Mouse (Mus musculus) megakaryocyte, embryonic 14.5 days (primary cell): ENCODE measurements around the gene Colq. TPM values are rescaled to one million over a fixed set of nuclear protein-coding genes. Genes with fewer than 3 reads are reported as not detected.

Source experiments
- H3K27me3 ChIP-seq: replicated peaks from 2 replicates; pipeline ENCODE3; 2012; ENCODE audit warnings: inconsistent platforms
- H3K36me3 ChIP-seq: replicated peaks from 2 replicates; pipeline ENCODE3; 2012; ENCODE audit warnings: low read length, inconsistent platforms, mixed read lengths
- H3K4me1 ChIP-seq: 2 replicates; pipeline ENCODE4 v1.6.1; 2012; ENCODE audit warnings: inconsistent platforms
- H3K4me3 ChIP-seq: replicated peaks from 2 replicates; pipeline ENCODE3; 2012; ENCODE audit warnings: moderate library complexity, mild to moderate bottlenecking, inconsistent platforms
- H3K9me3 ChIP-seq: 2 replicates; pipeline ENCODE4 v1.6.1; 2012; ENCODE audit warnings: inconsistent platforms
- FLI1 ChIP-seq: IDR thresholded peaks from 2 replicates; pipeline ENCODE4 v1.6.1; 2012; ENCODE audit warnings: low read length, inconsistent platforms, mixed read lengths
- GATA1 ChIP-seq: IDR thresholded peaks from 3 replicates; pipeline ENCODE4 v1.6.1; 2012; ENCODE audit warnings: mixed read lengths, low read length, inconsistent platforms, borderline replicate concordance
- polyA plus RNA-seq: library from polyadenylated mRNA; stranded (reverse); fragments of >175 nt; gene quantifications from 2 replicates; pipeline ENCODE4 v1.2.3, GENCODE M21; 2012; ENCODE audit warnings: low replicate concordance; ENCODE audit not compliant: insufficient read depth

The Colq gene
- polyA plus RNA-seq, 1 experiment: not detected

DNA sequence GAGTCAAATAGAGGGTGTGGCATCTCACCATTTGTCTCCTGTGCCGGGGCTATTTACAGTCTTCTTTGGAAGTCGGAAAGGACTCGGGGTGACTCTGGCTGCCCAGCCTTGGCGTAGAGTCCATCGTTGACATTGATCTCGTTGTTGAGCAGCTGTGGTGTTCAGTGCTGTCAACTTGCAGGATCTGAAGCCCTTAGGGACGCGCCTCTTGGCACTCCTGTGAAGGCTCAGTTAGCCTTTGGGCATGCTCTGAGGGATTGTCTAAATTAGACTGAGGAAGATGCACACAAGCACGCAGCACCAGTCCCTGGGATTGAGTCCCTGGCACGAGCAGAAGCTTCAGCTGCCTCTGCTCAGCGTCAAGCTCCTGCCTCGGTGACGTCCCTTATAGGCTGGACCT lies 87.7 kb downstream of the Colq start:
- TF ChIP-seq FLI1 (no peak), GATA1 (no peak)
- H3K4me3 ChIP-seq: no peak overlapping the region
- peaks cover 99% of the 10 kb centered on the region for H3K36me3 ChIP-seq
- H3K4me1 ChIP-seq: peaks cover 11% of the 10 kb centered on the region
- H3K27me3 ChIP-seq: no peaks in the 10 kb centered on the region
- H3K9me3 ChIP-seq: no peaks in the 10 kb centered on the region

DNA sequence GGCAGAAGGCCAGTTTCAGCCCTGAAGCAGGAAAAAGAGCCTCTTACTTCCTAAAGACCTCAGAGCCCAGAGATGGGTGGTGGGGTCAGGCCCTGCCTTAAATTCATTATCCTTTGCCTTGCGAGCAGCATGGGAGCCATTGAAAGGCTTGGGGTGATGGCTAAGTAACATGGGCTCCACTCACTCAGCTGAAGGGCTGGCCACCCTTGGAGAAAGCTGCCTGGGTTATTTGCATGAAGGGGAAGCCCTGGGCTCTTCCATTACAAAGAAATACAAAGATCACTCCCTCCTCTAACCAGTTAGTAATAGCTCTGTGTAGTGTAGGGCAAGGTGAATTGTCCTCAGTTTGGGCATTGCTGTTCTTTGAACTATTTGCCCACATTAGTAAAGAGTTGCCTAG lies 91.6 kb downstream of the Colq start:
- TF ChIP-seq GATA1: no peak
- TF ChIP-seq FLI1: no peak
- peaks cover 67% of the 10 kb centered on the region for H3K36me3 ChIP-seq
- H3K27me3 ChIP-seq: no peaks in the 10 kb centered on the region
- no peaks in the 10 kb centered on the region for H3K9me3 ChIP-seq
- H3K4me1 ChIP-seq: peaks cover 36% of the 10 kb centered on the region
- no peak overlapping the region for H3K4me3 ChIP-seq

DNA sequence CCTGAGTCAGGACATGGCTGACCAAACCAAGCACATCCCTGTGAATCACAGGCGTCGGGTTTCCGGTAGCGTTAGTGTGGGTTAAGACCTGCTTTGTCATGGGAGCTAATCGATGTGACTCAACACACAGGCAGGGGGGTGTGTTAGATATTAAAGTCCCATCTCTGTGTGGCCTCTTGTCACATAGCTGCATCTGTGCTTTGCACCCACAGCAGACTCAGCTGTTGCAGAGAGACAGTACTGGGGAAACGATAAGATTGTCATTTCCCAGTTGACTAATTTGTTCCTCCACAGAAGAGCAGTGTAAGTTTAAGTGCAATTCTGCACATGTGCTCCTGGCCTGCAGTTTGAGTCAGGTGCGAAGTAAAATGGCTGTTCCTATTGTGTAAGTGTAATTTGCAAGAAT lies 94.9 kb downstream of the Colq start:
- no peaks in the 10 kb centered on the region for H3K9me3 ChIP-seq
- peaks cover 57% of the 10 kb centered on the region for H3K4me1 ChIP-seq
- no peak for TF ChIP-seq FLI1
- TF ChIP-seq GATA1: peak; percentile 51; the same call in 1 of the 3 replicates
- no peaks in the 10 kb centered on the region for H3K27me3 ChIP-seq
- peak overlapping the region; percentile 96 for H3K4me3 ChIP-seq
- peaks cover 56% of the 10 kb centered on the region for H3K36me3 ChIP-seq

DNA sequence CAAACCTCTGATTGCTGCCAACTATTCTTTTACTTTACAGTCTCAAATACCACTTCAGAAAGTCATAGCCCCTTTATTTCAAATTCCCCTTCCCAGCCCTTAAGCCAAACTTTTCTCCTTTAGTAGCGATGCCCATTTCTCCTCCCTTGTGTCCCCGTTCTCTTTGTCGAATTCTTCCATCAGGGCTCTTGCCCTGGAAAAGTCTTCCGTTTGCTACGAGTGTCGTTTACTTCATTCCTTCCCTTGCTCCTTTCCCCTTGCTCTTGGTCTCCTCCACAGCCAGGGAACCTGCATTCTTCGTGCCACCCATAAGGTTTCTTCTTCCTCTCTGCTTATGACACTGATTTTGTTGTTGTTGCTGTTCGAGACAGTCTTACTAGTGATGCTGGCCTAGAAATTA lies 95.6 kb downstream of the Colq start:
- peaks cover 57% of the 10 kb centered on the region for H3K4me1 ChIP-seq
- H3K36me3 ChIP-seq: peaks cover 56% of the 10 kb centered on the region
- TF ChIP-seq GATA1: no peak
- no peak for TF ChIP-seq FLI1
- no peaks in the 10 kb centered on the region for H3K9me3 ChIP-seq
- H3K27me3 ChIP-seq: no peaks in the 10 kb centered on the region
- H3K4me3 ChIP-seq: peak overlapping the region; percentile 96

DNA sequence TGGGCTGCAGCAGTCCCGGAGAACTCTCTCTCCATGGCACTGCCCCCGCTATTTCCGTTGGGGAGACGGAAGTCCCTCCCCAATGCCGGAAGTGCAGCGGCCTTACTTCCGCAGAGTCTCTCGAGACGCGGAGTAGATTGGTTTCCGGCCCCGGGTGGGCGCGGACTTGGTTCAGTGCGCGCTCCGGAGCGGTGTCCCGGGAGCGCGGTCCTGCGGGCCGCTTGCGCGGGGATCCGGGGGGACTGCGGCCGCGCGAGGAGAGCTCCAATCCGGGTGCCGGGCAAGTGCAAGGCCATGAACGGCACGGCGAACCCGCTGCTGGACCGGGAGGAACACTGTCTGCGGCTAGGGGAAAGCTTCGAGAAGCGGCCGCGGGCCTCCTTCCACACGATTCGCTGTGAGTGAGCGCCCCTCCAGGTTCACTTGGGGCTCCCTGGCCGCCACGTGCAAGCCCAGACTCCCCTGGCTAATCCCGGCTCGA lies 96.1 kb downstream of the Colq start, which contains the start of gene Mettl6:
Mettl6 (minus strand) TSS at position 66 of the 481 bp plus-strand sequence.
- TF ChIP-seq FLI1 (peak; percentile 88; the same call in 1 of the 2 replicates), GATA1 (no peak)
- no peaks in the 10 kb centered on the region for H3K9me3 ChIP-seq
- H3K36me3 ChIP-seq: peaks cover 53% of the 10 kb centered on the region
- H3K4me1 ChIP-seq: peaks cover 57% of the 10 kb centered on the region
- H3K27me3 ChIP-seq: no peaks in the 10 kb centered on the region
- H3K4me3 ChIP-seq: peak within 1 kb of the TSS; percentile 96

DNA sequence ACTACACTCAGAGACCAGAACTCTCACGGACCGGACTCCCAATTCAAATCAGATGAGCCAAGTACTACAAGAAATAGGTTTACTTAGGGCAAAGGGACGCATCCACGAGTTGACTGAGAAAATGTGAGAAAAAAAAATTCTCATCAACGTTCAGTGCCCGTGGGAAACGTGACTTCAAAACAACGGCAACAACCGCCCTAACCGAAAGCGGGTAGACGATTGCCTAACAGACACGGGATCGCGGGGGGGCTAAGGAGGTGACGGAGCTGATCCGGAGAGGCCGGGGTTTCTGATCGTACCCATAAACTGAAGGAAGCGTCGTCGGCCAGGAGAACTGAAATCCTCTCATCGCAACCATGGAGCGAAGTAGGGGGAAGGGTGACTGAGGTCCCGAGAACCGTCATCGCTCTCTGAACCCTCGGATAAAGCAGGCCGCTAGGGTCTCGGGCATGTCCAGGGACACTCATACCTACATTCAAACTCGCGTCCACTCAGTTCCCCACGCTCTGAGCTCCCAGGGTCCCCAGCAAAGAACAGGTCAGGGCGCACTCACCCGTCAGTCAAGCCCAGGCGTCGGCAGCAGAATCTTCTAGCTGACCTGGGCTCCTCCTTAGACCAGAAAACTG lies 96.7 kb downstream of the Colq start, which contains the start of gene Eaf1:
Eaf1 (plus strand) TSS at position 51 of the 626 bp plus-strand sequence.
- TF ChIP-seq GATA1 (no peak), FLI1 (no peak)
- peaks cover 58% of the 10 kb centered on the region for H3K4me1 ChIP-seq
- no peaks in the 10 kb centered on the region for H3K9me3 ChIP-seq
- H3K4me3 ChIP-seq: peak within 1 kb of the TSS; percentile 96
- H3K27me3 ChIP-seq: no peaks in the 10 kb centered on the region
- H3K36me3 ChIP-seq: peaks cover 53% of the 10 kb centered on the region

DNA sequence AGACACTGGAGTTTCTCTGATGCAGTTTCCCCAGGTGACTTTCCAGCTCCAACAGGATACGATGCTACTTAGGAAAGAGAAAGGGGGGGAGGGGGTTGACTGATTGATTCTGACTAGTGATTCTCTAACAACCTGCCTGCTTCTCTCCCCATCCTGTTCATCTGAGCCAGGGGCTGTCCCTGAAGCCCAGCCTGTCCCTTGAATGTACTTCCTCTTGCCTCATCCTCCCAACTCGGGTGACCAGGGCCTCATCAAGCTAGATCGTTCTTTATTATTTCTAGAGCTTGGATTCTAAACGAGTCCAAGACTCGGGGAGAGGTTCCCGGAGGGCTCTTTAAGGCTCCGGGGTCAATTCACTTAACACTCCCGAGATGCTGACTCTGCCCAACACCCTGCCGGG lies 97.2 kb downstream of the Colq start:
- Histone ChIP-seq H3K9me3 (no peaks in the 10 kb centered on the region), H3K36me3 (peaks cover 53% of the 10 kb centered on the region), H3K4me1 (peaks cover 62% of the 10 kb centered on the region), H3K4me3 (peak overlapping the region; percentile 96), H3K27me3 (no peaks in the 10 kb centered on the region)
- no peak for TF ChIP-seq GATA1

DNA sequence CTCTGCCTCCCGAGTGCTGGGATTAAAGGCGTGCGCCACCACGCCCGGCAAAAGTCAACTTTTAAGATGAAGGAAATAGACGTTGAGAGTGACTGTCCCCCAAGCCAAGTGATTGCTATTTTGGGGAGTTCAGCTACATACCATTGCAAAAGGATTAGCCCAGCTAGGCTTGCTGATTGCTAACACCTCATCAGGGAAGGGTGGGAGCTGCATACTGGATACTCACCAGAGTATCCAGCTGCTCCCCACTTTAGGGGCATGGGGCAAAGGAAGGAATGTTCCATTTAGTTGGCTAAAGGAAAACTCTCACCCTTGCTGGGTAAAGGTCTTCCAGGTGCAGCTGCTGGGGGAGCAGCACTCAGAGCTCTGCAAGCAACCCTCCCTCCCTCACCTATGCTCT lies 103.1 kb downstream of the Colq start:
- Histone ChIP-seq H3K4me3 (no peak overlapping the region), H3K9me3 (no peaks in the 10 kb centered on the region), H3K36me3 (peaks cover 95% of the 10 kb centered on the region), H3K27me3 (no peaks in the 10 kb centered on the region), H3K4me1 (peaks cover 22% of the 10 kb centered on the region)
- TF ChIP-seq GATA1 (no peak), FLI1 (no peak)

DNA sequence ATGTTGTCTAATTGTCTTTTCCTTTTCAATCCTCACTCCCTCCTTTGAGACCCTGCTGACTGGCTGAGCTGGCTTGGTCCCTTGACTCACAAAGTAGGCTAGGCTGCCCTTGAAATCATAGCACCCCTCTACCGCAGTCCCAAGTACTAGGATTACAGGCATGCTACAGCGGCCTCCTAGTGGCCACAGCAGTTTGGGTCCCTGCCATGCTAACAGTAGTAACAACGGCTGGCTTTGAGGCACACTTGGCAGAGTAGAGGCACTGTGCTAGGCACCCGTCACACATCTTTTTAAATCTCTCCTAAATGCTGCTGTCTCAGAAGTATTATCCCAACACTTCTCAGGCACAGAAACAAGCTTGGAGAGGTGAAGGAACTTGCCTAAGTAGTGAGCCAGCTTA lies 104.7 kb downstream of the Colq start:
- H3K4me3 ChIP-seq: no peak overlapping the region
- peaks cover 97% of the 10 kb centered on the region for H3K36me3 ChIP-seq
- no peak for TF ChIP-seq GATA1
- TF ChIP-seq FLI1: no peak
- no peaks in the 10 kb centered on the region for H3K27me3 ChIP-seq
- peaks cover 11% of the 10 kb centered on the region for H3K4me1 ChIP-seq
- no peaks in the 10 kb centered on the region for H3K9me3 ChIP-seq

DNA sequence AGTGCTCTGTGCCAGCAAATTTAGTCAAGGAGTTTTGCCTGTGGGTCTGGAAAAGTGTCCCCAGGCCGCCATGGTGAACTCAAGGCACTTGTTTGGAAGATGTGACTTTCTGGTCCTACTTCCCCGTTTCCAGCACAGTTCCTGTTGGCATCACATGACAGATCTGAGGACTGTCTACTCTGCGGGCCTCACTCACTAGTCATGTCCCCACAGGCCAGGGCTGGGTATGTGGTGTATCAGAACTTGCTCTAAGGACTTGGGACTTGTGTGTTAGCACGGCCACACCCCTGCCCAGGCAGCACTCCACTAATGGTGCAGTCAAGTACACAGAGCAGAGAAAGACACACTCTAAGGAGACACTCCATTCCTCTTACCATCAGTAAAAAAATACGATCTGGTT lies 108.7 kb downstream of the Colq start:
- Histone ChIP-seq H3K4me1 (peaks cover 2% of the 10 kb centered on the region; the same call in 1 of the 2 replicates), H3K9me3 (no peaks in the 10 kb centered on the region), H3K27me3 (no peaks in the 10 kb centered on the region), H3K36me3 (peaks cover 98% of the 10 kb centered on the region), H3K4me3 (no peak overlapping the region)
- TF ChIP-seq GATA1 (no peak), FLI1 (no peak)

DNA sequence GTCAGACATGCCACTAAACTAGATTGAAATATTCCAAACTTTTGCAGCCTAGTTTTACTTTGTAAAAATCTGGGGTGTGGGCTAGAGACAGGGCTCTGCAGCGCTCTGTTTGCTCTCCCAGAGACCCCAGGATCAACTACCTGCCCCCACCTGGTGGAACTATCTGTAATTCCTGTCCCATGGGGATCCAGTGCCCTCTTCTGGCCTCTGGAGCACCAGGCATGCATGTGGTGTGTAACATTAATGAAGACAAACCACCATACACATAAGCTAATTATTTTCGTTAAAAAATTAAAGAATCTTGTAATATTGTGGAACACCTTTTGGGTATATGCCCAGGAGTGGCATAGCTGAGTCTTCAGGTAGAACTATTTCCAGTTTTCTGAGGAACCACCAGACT lies 117.8 kb downstream of the Colq start:
- no peak for TF ChIP-seq GATA1
- TF ChIP-seq FLI1: no peak
- Histone ChIP-seq H3K36me3 (peaks cover 21% of the 10 kb centered on the region), H3K4me3 (no peak overlapping the region), H3K4me1 (peaks cover 4% of the 10 kb centered on the region; the same call in 1 of the 2 replicates), H3K9me3 (0 out of 2 replicates have a peak, but pooled peaks cover 7% of the 10 kb centered on the region), H3K27me3 (peaks cover 12% of the 10 kb centered on the region)

Other genes starting within 250 kb of the Colq start
- gene Sh3bp5, start 155.3 kb downstream of the Colq start, polyA plus RNA-seq: 2.2 TPM in 1 of 2 replicates, not detected in the other
- 33.2 and 37.0 TPM in 2 replicates for gene Eaf1, start 96.9 kb downstream of the Colq start, polyA plus RNA-seq
- 2.9 TPM in 1 of 2 replicates, not detected in the other for gene Mettl6, start 96.3 kb downstream of the Colq start, polyA plus RNA-seq
- not detected in 2 replicates for gene Gm49387, start 49.5 kb upstream of the Colq start, polyA plus RNA-seq
- gene Btd, start 49.7 kb upstream of the Colq start, polyA plus RNA-seq: 2.2 and 10.5 TPM in 2 replicates
- gene Hacl1, start 49.9 kb upstream of the Colq start, polyA plus RNA-seq: 2.9 TPM in 1 of 2 replicates, not detected in the other
- gene Ankrd28, start 239.3 kb upstream of the Colq start, polyA plus RNA-seq: 1.5 and 4.0 TPM in 2 replicates